Mouse (Mus musculus) stomach, embryonic 15.5 days (tissue): Measurements from ENCODE around the gene Usp47. TPM values are rescaled to one million over a fixed set of nuclear protein-coding genes. Genes with fewer than 3 reads are reported as not detected.
A peak's percentile ranks its signal among the peaks of the same experiment; 100 is the strongest.

Experiments
- ATAC-seq: fragments of 200-750 bp; cut with Nextera tagmentation; 2 replicates; pipeline ENCODE4 v1.8.0; 2017; ENCODE audit warnings: low read depth, moderate number of reproducible peaks, moderate TSS enrichment; ENCODE audit not compliant: insufficient read depth, low FRiP score
- H3K27ac ChIP-seq: fragments of 300-500 bp; sonication (generic); 2 replicates; pipeline ENCODE4 v1.5.1; 2015; ENCODE audit warnings: mild to moderate bottlenecking, inconsistent platforms
- H3K27me3 ChIP-seq: fragments of 300-500 bp; sonication (generic); replicated peaks from 2 replicates; pipeline ENCODE4 v1.6.1; 2015; ENCODE audit warnings: inconsistent platforms
- H3K36me3 ChIP-seq: fragments of 300-500 bp; sonication (generic); 2 replicates; pipeline ENCODE4 v1.6.1; 2015; ENCODE audit warnings: inconsistent platforms
- H3K4me1 ChIP-seq: fragments of 300-500 bp; sonication (generic); 2 replicates; pipeline ENCODE4 v1.6.1; 2015; ENCODE audit warnings: inconsistent platforms
- H3K4me2 ChIP-seq: fragments of 300-500 bp; sonication (generic); 2 replicates; pipeline ENCODE4 v1.6.1; 2015; ENCODE audit warnings: mild to moderate bottlenecking, inconsistent platforms
- H3K4me3 ChIP-seq: fragments of 300-500 bp; sonication (generic); replicated peaks from 2 replicates; pipeline ENCODE4 v1.5.1; 2015; ENCODE audit warnings: inconsistent platforms
- H3K9ac ChIP-seq: fragments of 300-500 bp; sonication (generic); 2 replicates; pipeline ENCODE4 v1.6.1; 2015; ENCODE audit warnings: inconsistent platforms
- H3K9me3 ChIP-seq: fragments of 300-500 bp; sonication (generic); 2 replicates; pipeline ENCODE4 v1.6.1; 2016; ENCODE audit warnings: inconsistent platforms
- WGBS: fragments of 180-500 bp; shearing (Covaris S2); methylation state at CpG from one replicate; pipeline ENCODE4 v1.1.7; 2015; 5-methylcytosine and 5-hydroxymethylcytosine counted together
- polyA plus RNA-seq: library from polyadenylated mRNA; unstranded; fragments of >200 nt; fragmentation: Nextera tagmentation; extraction: Ambion mirVana; gene quantifications from 2 replicates; pipeline ENCODE4 v1.2.1, GENCODE M21; 2015

Usp47 gene
- polyA plus RNA-seq, 1 experiment from 2014 or later: 59.2 TPM

DNA sequence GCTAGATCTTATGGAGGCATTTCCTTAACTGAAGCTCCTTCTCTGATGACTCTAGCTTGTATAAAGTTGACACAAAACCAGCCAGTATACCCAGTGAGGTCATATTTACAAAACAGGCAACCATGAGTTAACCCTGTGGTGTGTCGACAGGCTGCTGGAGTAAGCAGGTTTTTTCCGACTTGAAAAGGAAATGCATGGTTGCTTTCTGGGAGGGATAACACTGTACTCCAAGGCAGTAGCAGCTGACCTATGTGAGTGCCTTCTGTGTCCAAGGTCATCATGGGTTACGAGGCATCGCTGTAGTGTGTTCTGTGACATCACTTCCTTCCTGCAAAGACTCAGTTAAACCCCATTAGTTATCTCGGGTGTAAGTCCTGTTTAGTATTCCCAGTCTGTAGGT, 79.6 kb downstream of the Usp47 start:
- no peak for ATAC-seq
- 73% methylated on average over 5 of the region's 5 CpGs for WGBS
- peak overlapping the region; percentile 22; the same call in 1 of the 2 replicates for H3K27ac ChIP-seq
- no peaks in the 10 kb centered on the region for H3K27me3 ChIP-seq
- H3K4me2 ChIP-seq: no peak overlapping the region
- no peak overlapping the region for H3K9ac ChIP-seq
- H3K4me3 ChIP-seq: no peak overlapping the region
- H3K9me3 ChIP-seq: no peaks in the 10 kb centered on the region
- peaks cover 28% of the 10 kb centered on the region for H3K36me3 ChIP-seq
- no peaks in the 10 kb centered on the region for H3K4me1 ChIP-seq

DNA sequence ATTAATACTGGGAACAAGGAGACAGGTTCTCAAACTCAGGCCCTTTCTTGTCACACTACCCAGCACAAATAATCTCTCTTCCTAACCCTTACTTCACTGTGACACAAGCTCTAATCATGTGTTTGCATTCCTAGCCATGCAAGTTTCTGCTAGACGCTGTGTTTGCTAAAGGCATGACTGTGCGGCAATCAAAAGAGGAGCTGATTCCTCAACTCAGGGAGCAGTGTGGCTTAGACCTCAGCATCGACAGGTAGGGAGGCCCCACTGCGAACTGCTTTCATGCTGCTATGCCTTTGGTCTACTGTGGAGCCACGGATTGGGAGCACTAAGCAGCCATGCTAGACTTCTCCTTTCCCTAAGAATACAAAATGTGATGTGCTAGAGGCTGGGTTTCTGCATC, 80.5 kb downstream of the Usp47 start:
- H3K9me3 ChIP-seq: no peaks in the 10 kb centered on the region
- WGBS: 66% methylated on average over 5 of the region's 5 CpGs
- H3K4me2 ChIP-seq: no peak overlapping the region
- peaks cover 22% of the 10 kb centered on the region for H3K36me3 ChIP-seq
- peak; percentile 84 for ATAC-seq
- 0 out of 2 replicates have a peak overlapping the region, but pooled peaks have one; percentile 26 for H3K27ac ChIP-seq
- H3K4me1 ChIP-seq: no peaks in the 10 kb centered on the region
- no peak overlapping the region for H3K4me3 ChIP-seq
- no peaks in the 10 kb centered on the region for H3K27me3 ChIP-seq
- no peak overlapping the region for H3K9ac ChIP-seq

DNA sequence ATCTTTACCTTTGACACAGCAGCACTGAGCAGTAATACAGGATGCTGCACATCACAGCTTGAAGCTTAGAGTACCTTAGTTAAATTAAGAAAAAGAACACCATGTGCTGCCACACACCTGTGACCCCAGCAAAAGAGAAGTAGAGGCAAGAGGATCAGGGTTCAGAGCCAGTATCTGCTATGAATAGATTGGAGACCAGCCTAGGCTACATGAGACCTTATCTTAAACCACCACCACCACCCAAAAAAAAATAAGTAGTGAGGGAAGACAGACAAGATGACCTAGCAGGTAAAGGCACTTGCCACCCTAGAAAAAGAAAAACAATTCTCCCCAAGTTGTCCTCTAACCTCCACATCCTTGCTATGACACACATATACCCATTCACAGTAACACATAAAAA, 85.5 kb downstream of the Usp47 start:
- no peak for ATAC-seq
- Histone ChIP-seq H3K4me1 (0 out of 2 replicates have a peak, but pooled peaks cover 4% of the 10 kb centered on the region), H3K9me3 (no peaks in the 10 kb centered on the region), H3K9ac (no peak overlapping the region), H3K4me3 (no peak overlapping the region), H3K27ac (no peak overlapping the region), H3K4me2 (no peak overlapping the region), H3K27me3 (no peaks in the 10 kb centered on the region), H3K36me3 (peaks cover 31% of the 10 kb centered on the region)

DNA sequence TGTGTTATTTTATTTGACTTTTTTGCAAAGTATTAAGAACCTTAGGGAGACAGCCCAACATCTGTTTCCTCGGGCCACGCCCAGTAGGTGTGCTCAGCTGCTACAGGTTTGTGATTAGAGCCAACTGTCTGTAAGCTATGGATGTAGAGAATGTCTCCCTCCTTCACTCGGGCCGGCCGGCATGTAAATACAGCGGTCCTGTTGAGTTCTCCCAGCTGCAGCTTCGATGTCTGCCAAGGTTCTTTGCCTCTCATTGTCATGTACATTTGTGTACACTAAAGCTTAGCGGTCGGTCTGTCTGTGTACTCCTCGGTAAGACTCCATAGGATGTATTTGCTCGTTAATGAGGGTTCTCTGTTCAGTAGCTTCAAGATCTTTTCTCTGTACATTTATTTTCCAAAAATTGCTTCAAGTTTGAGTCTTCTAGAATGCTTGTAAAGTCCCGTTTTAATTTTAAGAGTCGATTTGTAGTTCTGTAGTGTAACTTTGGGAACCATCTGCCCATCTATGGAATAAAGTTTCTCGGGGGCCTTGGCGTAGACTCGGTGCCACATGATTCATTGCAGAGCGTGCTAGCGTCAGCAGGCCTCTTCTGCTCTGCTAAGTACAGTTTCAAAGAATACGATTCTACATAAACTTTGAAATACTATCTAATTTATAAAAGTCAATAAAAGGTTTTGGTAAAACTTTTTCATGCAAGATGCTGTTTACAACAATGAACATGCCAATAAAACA, 87.5 kb downstream of the Usp47 start:
- ATAC-seq: peak; percentile 53; the same call in 1 of the 2 replicates
- Histone ChIP-seq H3K36me3 (peaks cover 21% of the 10 kb centered on the region), H3K9me3 (no peaks in the 10 kb centered on the region), H3K4me1 (0 out of 2 replicates have a peak, but pooled peaks cover 4% of the 10 kb centered on the region), H3K27ac (peak overlapping the region; percentile 67; the same call in 1 of the 2 replicates), H3K4me2 (no peak overlapping the region), H3K27me3 (no peaks in the 10 kb centered on the region), H3K9ac (no peak overlapping the region), H3K4me3 (no peak overlapping the region)
- WGBS: 56% methylated on average over 19 of the region's 19 CpGs

DNA sequence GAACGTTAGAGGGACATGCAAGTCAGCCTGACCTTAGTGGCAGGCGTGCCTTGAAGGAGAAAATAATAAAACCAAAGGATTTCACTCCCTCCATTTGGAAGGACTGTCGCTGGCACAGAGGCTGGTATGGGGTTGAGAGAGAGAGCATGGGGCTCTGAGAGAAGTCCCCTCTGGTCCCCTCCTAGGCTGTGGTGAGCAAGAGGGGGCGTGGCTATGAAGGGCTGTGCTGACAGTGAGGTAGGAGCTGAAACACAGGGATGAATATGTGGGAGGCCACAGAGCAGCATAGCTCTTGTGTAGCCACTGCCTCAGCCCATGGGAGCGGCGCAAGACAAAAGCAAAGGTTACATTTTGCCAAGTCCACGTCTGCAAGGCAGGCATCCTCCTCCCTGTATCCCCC, 94.2 kb downstream of the Usp47 start:
- peaks cover 10% of the 10 kb centered on the region; the same call in 1 of the 2 replicates for H3K36me3 ChIP-seq
- H3K4me3 ChIP-seq: no peak overlapping the region
- no peak overlapping the region for H3K9ac ChIP-seq
- no peaks in the 10 kb centered on the region for H3K4me1 ChIP-seq
- no peaks in the 10 kb centered on the region for H3K27me3 ChIP-seq
- WGBS: 79% methylated on average over 7 of the region's 7 CpGs
- H3K27ac ChIP-seq: no peak overlapping the region
- no peak for ATAC-seq
- H3K9me3 ChIP-seq: no peaks in the 10 kb centered on the region
- H3K4me2 ChIP-seq: no peak overlapping the region

DNA sequence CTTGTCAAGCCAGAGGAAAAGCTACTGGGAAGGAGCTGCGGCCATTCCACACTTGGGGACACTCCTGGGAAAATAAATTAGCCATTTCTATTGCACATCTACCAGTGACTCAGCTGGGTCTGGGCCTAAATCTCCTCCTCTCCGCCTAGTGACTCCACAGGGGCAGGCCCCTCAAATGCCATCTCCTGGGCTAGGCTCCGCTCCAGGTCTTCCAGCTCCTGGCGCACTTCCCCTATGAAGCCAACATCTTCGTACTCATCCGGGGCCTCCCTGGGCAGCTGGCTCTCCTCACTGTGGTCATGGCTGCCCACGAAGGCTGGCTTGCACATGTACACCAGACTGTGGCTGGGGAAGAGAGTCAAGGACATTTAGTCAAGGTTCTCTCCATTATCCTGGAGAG, 94.8 kb downstream of the Usp47 start:
- WGBS: 88% methylated on average over 7 of the region's 7 CpGs
- Histone ChIP-seq H3K27me3 (no peaks in the 10 kb centered on the region), H3K4me1 (no peaks in the 10 kb centered on the region), H3K4me2 (no peak overlapping the region), H3K36me3 (0 out of 2 replicates have a peak, but pooled peaks cover 4% of the 10 kb centered on the region), H3K27ac (no peak overlapping the region), H3K9me3 (no peaks in the 10 kb centered on the region), H3K4me3 (no peak overlapping the region), H3K9ac (no peak overlapping the region)
- ATAC-seq: no peak

DNA sequence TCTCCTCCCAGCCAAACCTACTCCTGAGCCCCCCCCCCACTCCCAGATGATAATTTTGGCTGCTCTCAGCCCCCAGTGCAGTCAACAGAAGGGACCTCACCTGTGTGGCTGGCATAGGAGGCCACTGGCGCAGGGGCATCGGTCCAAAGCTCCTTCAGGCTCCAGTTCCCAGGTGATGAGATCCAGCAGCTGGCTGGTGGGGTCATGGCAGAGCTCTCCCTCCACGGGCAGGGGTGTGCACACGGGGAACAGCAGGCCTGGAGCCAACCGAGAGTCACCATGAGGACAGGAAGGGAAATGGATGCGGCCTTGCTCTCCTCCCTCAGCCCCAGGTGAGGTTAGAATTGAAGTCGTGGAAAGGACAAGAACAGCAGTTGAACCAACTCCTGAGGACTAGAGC, 95.9 kb downstream of the Usp47 start:
- no peaks in the 10 kb centered on the region for H3K27me3 ChIP-seq
- H3K36me3 ChIP-seq: 0 out of 2 replicates have a peak, but pooled peaks cover 4% of the 10 kb centered on the region
- H3K4me3 ChIP-seq: no peak overlapping the region
- no peak overlapping the region for H3K9ac ChIP-seq
- 76% methylated on average over 7 of the region's 7 CpGs for WGBS
- no peak overlapping the region for H3K4me2 ChIP-seq
- H3K27ac ChIP-seq: no peak overlapping the region
- no peaks in the 10 kb centered on the region for H3K4me1 ChIP-seq
- H3K9me3 ChIP-seq: no peaks in the 10 kb centered on the region
- no peak for ATAC-seq

DNA sequence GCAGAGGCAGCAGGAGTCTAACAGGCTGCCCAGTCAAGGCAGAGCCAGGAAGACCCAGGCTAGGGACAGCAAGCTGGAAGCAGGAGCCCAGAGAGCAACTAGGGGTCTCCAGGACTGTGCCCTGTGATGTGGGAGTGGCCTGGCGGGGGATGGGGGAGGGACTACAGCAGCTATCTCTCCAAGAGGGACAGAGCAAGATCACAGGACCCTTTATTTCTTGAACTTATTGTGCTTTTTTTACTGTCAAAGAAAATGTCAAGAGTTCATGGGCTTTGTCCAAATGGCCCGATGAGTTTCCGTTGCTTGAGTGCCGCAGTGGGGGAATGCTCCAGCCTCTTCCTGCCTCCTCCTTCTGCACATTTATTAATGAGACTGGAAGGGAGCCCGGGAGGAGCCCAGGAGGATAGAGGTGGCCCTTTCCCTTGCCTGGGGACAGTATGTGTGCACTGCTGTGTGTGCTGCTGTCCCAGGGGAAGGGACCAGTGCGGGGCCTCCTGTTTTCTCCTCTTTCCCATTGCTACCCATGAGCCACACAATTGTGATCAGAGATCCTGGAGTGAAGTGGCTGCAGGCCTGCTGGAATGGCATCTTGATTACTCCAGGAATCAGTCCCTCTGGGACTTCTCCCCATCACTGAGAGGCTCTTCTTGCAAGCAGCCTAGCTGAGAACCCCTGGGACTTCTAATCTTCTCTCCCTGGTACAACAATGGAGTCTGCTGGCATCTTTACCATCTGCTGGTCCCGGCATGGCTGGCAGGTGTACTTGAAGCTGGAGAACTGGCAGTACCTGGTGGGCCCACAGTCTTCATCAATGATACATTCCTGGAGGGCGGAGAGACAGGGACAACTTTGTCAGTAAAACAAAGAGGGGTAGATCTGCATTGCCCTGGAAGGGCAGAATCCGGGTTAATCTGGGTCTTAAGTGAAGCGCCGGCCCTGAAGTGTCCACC, 97.8 kb downstream of the Usp47 start:
- ATAC-seq: no peak
- Histone ChIP-seq H3K4me3 (no peak overlapping the region), H3K36me3 (0 out of 2 replicates have a peak, but pooled peaks cover 4% of the 10 kb centered on the region), H3K9me3 (no peaks in the 10 kb centered on the region), H3K27ac (no peak overlapping the region), H3K4me1 (no peaks in the 10 kb centered on the region), H3K9ac (no peak overlapping the region), H3K27me3 (no peaks in the 10 kb centered on the region), H3K4me2 (no peak overlapping the region)
- 65% methylated on average over 11 of the region's 11 CpGs for WGBS

DNA sequence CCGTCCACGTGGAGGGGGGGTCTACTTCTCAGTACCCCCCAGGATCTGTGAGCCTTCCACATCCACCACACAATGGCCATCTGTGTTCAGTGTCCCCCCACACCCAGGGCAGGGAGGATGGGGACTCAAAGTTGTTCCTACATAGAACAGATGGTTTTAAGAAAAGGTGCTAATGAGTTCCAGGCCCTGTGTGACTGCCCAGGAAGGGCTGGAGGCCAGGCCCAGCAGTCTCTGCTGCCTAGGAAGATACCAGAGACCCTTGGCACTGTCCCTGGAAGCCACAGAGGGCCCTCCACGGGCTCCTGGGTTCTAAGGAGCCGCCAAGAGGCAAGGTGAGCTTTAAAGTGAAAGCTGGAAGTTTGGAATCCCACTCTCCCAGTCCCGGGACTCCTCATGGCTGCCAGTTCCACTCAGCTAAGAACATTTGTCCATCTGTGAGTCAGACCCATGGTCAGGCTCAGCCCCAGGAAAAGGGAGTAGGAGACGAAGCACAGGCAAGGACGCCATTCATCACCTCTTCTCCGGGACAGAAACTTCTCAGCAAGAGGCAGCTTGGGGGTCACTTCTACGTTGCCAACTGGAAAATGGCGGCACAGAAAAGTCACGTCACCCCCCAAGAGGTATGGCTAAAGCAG, 98.7 kb downstream of the Usp47 start:
- Histone ChIP-seq H3K36me3 (no peaks in the 10 kb centered on the region), H3K9me3 (no peaks in the 10 kb centered on the region), H3K4me2 (no peak overlapping the region), H3K27me3 (no peaks in the 10 kb centered on the region), H3K27ac (no peak overlapping the region), H3K9ac (no peak overlapping the region), H3K4me3 (no peak overlapping the region), H3K4me1 (no peaks in the 10 kb centered on the region; the same call in 1 of the 2 replicates)
- ATAC-seq: no peak
- WGBS: 78% methylated on average over 11 of the region's 11 CpGs

DNA sequence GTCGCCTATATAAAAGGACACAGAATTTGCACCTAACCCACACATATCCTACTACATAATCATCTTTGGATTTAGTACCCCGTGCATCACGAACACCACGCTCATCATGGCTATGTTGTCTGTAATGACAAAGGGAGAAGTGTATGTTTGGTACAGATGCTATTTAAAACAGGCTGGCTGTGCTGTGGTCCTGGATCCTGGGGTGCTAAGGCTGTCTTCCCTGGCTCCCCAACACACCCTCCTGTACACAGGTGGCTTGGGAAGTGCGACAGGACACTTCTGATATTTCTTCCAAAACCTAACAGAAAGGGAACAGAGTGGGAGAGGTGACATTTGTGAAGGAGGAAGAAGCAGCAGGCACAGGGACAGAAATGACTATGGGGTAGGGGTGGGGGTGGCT, 100.3 kb downstream of the Usp47 start:
- 94% methylated on average over 5 of the region's 5 CpGs for WGBS
- no peak overlapping the region for H3K9ac ChIP-seq

DNA sequence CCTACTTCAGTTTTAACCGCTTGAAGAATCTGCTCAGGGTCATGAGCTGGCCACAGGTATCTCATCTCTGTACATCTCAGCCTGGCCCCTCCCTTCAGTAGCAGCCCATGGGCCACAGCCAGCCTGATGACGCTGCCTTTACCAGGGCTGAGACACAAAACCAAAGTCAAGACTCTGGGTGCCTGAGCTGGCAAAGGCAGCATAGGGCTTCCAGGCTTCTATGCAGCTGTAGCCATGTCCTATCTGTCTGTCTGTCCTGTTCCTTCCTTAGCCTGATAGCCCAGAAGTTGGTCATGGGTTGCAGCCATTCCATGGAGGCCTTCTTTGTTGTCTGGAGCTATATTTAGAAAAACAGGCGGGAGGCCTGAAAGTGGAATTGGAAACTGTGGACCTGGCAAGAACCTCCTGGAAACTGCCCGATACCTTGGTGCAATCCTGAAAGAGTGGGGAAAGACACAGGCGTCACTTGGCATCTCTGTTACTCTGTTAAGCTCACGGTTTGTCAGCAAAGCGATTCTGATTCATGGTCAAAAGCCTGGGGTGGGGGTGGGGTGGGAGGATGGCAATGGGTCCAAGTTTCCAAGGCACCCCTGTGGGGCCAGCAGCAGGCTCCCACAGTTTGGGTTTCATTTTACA, 102.4 kb downstream of the Usp47 start:
- WGBS: 85% methylated on average over 7 of the region's 7 CpGs
- no peaks in the 10 kb centered on the region; the same call in 1 of the 2 replicates for H3K4me1 ChIP-seq
- H3K27me3 ChIP-seq: no peaks in the 10 kb centered on the region
- no peak overlapping the region for H3K27ac ChIP-seq
- no peak overlapping the region for H3K9ac ChIP-seq
- no peak overlapping the region for H3K4me3 ChIP-seq
- ATAC-seq: no peak
- H3K36me3 ChIP-seq: no peaks in the 10 kb centered on the region
- no peak overlapping the region for H3K4me2 ChIP-seq
- no peaks in the 10 kb centered on the region for H3K9me3 ChIP-seq

More for the DNA sequence above, 100.3 kb downstream of the Usp47 start:
- H3K27ac ChIP-seq: no peak overlapping the region
- no peak for ATAC-seq
- H3K4me3 ChIP-seq: no peak overlapping the region
- no peaks in the 10 kb centered on the region for H3K27me3 ChIP-seq
- no peaks in the 10 kb centered on the region; the same call in 1 of the 2 replicates for H3K4me1 ChIP-seq
- no peaks in the 10 kb centered on the region for H3K36me3 ChIP-seq
- H3K9me3 ChIP-seq: no peaks in the 10 kb centered on the region
- H3K4me2 ChIP-seq: no peak overlapping the region
